Mouse (Mus musculus) intestine, embryonic 14.5 days (tissue): ENCODE results near the gene Gata3. TPM values are rescaled to one million over a fixed set of nuclear protein-coding genes. Genes with fewer than 3 reads are reported as not detected.
A peak's percentile ranks its signal among the peaks of the same experiment; 100 is the strongest.

ENCODE experiments used
- ATAC-seq: fragments of 200-750 bp; cut with Nextera tagmentation; replicated peaks from 2 replicates; pipeline ENCODE4 v1.8.0; 2017; ENCODE audit warnings: low read depth, moderate number of reproducible peaks, moderate TSS enrichment, moderate library complexity; ENCODE audit not compliant: low FRiP score, low TSS enrichment
- DNase-seq: peaks from one replicate; pipeline ENCODE4 v3.0.0-alpha.2; 2018; ENCODE audit warnings: low spot score
- H3K27ac ChIP-seq: fragments of 300-500 bp; sonication (generic); 2 replicates; pipeline ENCODE4 v1.5.1; 2014; ENCODE audit warnings: low read depth, mild to moderate bottlenecking, control low read depth
- H3K27me3 ChIP-seq: fragments of 300-500 bp; sonication (generic); replicated peaks from 2 replicates; pipeline ENCODE4 v1.6.1; 2014; ENCODE audit warnings: low read length, control low read depth; ENCODE audit not compliant: control insufficient read depth, insufficient read depth
- H3K36me3 ChIP-seq: fragments of 300-500 bp; sonication (generic); 2 replicates; pipeline ENCODE4 v1.6.1; 2014; ENCODE audit warnings: low read length, control low read depth; ENCODE audit not compliant: control insufficient read depth, insufficient read depth
- H3K4me1 ChIP-seq: fragments of 300-500 bp; sonication (generic); replicated peaks from 2 replicates; pipeline ENCODE4 v1.6.1; 2014; ENCODE audit warnings: low read length, control low read depth, mixed read lengths; ENCODE audit not compliant: control insufficient read depth, insufficient read depth
- H3K4me2 ChIP-seq: fragments of 300-500 bp; sonication (generic); 2 replicates; pipeline ENCODE4 v1.6.1; 2014; ENCODE audit warnings: low read length
- H3K4me3 ChIP-seq: fragments of 300-500 bp; sonication (generic); 2 replicates; pipeline ENCODE4 v1.5.1; 2014; ENCODE audit warnings: low read depth, low read length, control low read depth, mixed read lengths
- H3K9ac ChIP-seq: fragments of 300-500 bp; sonication (generic); 2 replicates; pipeline ENCODE4 v1.6.1; 2014; ENCODE audit warnings: mild to moderate bottlenecking, low read length
- H3K9me3 ChIP-seq: fragments of 300-500 bp; sonication (generic); 2 replicates; pipeline ENCODE4 v1.6.1; 2016; ENCODE audit warnings: low read length, control low read depth; ENCODE audit not compliant: control insufficient read depth
- WGBS: fragments of 180-500 bp; shearing (Covaris S2); extraction: QIAGEN DNeasy Blood & Tissue Kit; methylation state at CpG from one replicate; pipeline ENCODE4 v1.1.7; 2014; 5-methylcytosine and 5-hydroxymethylcytosine counted together
- polyA plus RNA-seq: library from polyadenylated mRNA; unstranded; fragments of >200 nt; fragmentation: Nextera tagmentation; extraction: Ambion mirVana; gene quantifications from 2 replicates; pipeline ENCODE4 v1.2.1, GENCODE M21; 2014

The Gata3 gene
- polyA plus RNA-seq: 0.85 and 1.8 TPM in 2 replicates

GRCm38 (mm10) chr2:9889651-9890183 lies at the start of gene Gata3:
TSS of gene Gata3 (minus strand) at chr2:9890034.
- no peaks in the 10 kb centered on the region for H3K36me3 ChIP-seq
- peaks cover 97% of the 10 kb centered on the region for H3K27me3 ChIP-seq
- 1% methylated on average over 23 of the region's 23 CpGs for WGBS
- H3K9me3 ChIP-seq: no peaks in the 10 kb centered on the region
- H3K27ac ChIP-seq: no peak within 1 kb of the TSS
- ATAC-seq (no peak), DNase-seq (peak; percentile 68)
- peak within 1 kb of the TSS; percentile 31 for H3K4me2 ChIP-seq
- H3K9ac ChIP-seq: no peak within 1 kb of the TSS
- H3K4me1 ChIP-seq: no peaks in the 10 kb centered on the region
- peak within 1 kb of the TSS; percentile 15; the same call in 1 of the 2 replicates for H3K4me3 ChIP-seq

- H3K36me3 ChIP-seq: 0 out of 2 replicates have a peak, but pooled peaks cover 6% of the 10 kb centered on the region
- H3K9me3 ChIP-seq: no peaks in the 10 kb centered on the region
- no peak overlapping the region for H3K4me2 ChIP-seq
- WGBS: 73% methylated on average over 4 of the region's 4 CpGs
- DNase-seq (no peak), ATAC-seq (no peak)
- H3K27ac ChIP-seq: no peak overlapping the region
- H3K27me3 ChIP-seq: no peaks in the 10 kb centered on the region
- no peak overlapping the region for H3K4me3 ChIP-seq
- H3K9ac ChIP-seq: no peak overlapping the region
- no peaks in the 10 kb centered on the region for H3K4me1 ChIP-seq
These were observed 49.4 kb upstream of the Gata3 start for GRCm38 (mm10) chr2:9939250-9939649.

GRCm38 (mm10) chr2:9935965-9936364 lies 46.1 kb upstream of the Gata3 start:
- no peak overlapping the region for H3K4me2 ChIP-seq
- H3K4me1 ChIP-seq: no peaks in the 10 kb centered on the region
- 33% methylated on average over 1 of the region's 1 CpGs for WGBS
- H3K27ac ChIP-seq: no peak overlapping the region
- no peak overlapping the region for H3K4me3 ChIP-seq
- ATAC-seq: no peak
- H3K36me3 ChIP-seq: 0 out of 2 replicates have a peak, but pooled peaks cover 6% of the 10 kb centered on the region
- no peaks in the 10 kb centered on the region for H3K9me3 ChIP-seq
- no peak for DNase-seq
- no peaks in the 10 kb centered on the region for H3K27me3 ChIP-seq
- no peak overlapping the region for H3K9ac ChIP-seq

DNA sequence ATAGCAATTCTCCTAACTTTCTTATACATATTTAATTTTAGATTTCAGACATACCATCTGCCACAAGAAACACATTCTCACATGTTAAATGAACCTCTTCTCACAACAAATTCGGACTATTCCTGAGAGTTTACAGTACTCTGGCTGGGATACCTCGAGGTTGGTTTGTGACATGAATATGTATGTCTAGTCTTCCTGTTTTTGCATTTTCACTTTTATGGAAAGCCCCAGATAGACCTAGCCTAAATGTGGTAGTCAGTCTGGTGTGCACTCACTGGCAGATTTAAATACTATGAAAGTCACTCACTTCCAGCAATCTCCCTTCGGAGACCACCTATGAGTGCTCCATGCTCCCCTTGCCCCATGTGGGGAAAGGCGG lies 37.1 kb upstream of the Gata3 start:
- H3K9me3 ChIP-seq: no peaks in the 10 kb centered on the region
- no peaks in the 10 kb centered on the region for H3K36me3 ChIP-seq
- H3K27me3 ChIP-seq: no peaks in the 10 kb centered on the region
- ATAC-seq (no peak), DNase-seq (no peak)
- H3K9ac ChIP-seq: no peak overlapping the region
- no peaks in the 10 kb centered on the region for H3K4me1 ChIP-seq
- no peak overlapping the region for H3K27ac ChIP-seq
- H3K4me2 ChIP-seq: no peak overlapping the region
- H3K4me3 ChIP-seq: no peak overlapping the region
- 79% methylated on average over 4 of the region's 4 CpGs for WGBS

- H3K36me3 ChIP-seq: no peaks in the 10 kb centered on the region
- no peak overlapping the region for H3K4me3 ChIP-seq
- no peak overlapping the region for H3K9ac ChIP-seq
- 44% methylated on average over 7 of the region's 7 CpGs for WGBS
- no peak overlapping the region for H3K4me2 ChIP-seq
- no peaks in the 10 kb centered on the region for H3K4me1 ChIP-seq
- no peak overlapping the region for H3K27ac ChIP-seq
- ATAC-seq (no peak), DNase-seq (no peak)
- H3K9me3 ChIP-seq: no peaks in the 10 kb centered on the region
- H3K27me3 ChIP-seq: no peaks in the 10 kb centered on the region
These were observed 36.5 kb upstream of the Gata3 start for GRCm38 (mm10) chr2:9926194-9926904.

- Histone ChIP-seq H3K36me3 (peaks cover 11% of the 10 kb centered on the region), H3K27ac (no peak overlapping the region), H3K9me3 (no peaks in the 10 kb centered on the region), H3K9ac (no peak overlapping the region), H3K4me2 (no peak overlapping the region), H3K4me3 (no peak overlapping the region), H3K4me1 (no peaks in the 10 kb centered on the region; the same call in 1 of the 2 replicates), H3K27me3 (no peaks in the 10 kb centered on the region)
- 75% methylated on average over 17 of the region's 17 CpGs for WGBS
- DNase-seq (peak; percentile 60), ATAC-seq (peak; percentile 90)
These were observed 29.0 kb upstream of the Gata3 start for GRCm38 (mm10) chr2:9918691-9919471.

- H3K9me3 ChIP-seq: no peaks in the 10 kb centered on the region
- DNase-seq: no peak
- no peak overlapping the region for H3K9ac ChIP-seq
- no peak overlapping the region for H3K4me3 ChIP-seq
- no peak for ATAC-seq
- no peaks in the 10 kb centered on the region for H3K27me3 ChIP-seq
- no peaks in the 10 kb centered on the region; the same call in 1 of the 2 replicates for H3K4me1 ChIP-seq
- 88% methylated on average over 9 of the region's 9 CpGs for WGBS
- H3K27ac ChIP-seq: no peak overlapping the region
- no peak overlapping the region for H3K4me2 ChIP-seq
- peaks cover 11% of the 10 kb centered on the region for H3K36me3 ChIP-seq
These were observed 27.8 kb upstream of the Gata3 start for GRCm38 (mm10) chr2:9917602-9918001.

DNA sequence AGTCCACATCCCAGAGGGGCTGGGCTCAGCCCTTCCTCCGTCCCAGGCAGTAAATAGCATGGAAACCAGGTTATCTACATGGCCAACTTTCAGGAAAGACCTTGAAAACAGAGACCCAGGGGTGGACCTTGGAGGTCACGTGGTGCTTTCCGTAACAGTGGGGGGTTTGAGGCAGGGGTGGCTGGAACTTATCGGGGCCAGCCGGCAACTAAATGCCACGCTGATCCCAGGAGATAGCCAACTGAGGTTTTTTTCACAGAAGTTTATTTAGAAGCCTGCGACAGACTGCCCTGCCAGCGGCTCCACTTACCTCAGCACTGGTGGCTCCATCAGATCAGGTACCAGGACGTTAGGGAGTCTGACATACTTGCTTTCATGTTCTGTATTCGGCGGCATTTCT lies 16.2 kb upstream of the Gata3 start:
- WGBS: 3% methylated on average over 11 of the region's 11 CpGs
- Histone ChIP-seq H3K9ac (no peak overlapping the region), H3K27me3 (no peaks in the 10 kb centered on the region), H3K4me1 (peaks cover 3% of the 10 kb centered on the region; the same call in 1 of the 2 replicates), H3K36me3 (no peaks in the 10 kb centered on the region), H3K27ac (no peak overlapping the region), H3K9me3 (no peaks in the 10 kb centered on the region), H3K4me3 (0 out of 2 replicates have a peak overlapping the region, but pooled peaks have one; percentile 8), H3K4me2 (peak overlapping the region; percentile 34)
- DNase-seq (peak; percentile 55), ATAC-seq (no peak)
